Mouse (Mus musculus): Measurements from ENCODE around the gene Gpc1.

Gene Gpc1

DNA sequence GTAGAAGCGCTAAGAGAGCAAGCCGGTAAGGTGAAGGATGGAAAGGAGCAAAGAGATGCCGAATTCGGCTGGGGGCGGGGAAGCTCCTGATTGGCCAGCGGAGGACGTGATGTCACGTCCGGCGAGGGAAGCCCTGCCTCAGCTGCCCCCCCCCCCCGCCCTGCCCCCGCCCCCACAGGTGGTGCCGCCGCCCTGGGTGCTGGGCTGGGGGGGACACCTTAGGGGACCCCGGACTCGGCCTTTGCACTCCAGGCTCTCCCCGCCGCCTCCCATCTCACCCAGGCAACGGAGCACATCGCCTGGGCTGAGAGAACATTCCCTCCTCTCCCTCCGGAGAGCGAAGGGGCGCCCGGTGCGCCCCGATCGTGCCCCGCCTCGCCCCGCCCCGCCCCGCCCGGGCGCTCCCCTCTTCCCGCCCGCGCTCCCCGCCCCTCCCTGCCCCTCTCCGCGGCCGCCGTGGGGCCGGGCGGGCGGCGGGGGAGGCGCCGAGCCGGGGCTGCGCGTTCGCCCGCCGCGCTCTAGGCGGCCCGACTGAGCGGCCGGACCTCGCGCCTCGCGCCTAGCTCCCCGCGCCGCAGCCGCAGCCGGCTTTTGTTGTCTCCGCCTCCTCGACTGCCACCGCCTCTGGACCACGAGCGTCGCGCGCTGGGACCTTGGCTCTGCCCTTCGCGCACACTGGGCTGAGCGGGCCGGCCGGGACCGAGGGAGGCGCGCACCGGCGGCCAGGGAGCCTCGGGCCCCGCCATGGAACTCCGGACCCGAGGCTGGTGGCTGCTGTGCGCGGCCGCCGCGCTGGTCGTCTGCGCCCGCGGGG, at the start of gene Gpc1:
TSS of gene Gpc1 (plus strand) at position 458 of the 814 bp plus-strand sequence.
- peak; percentile 72 for DNase-seq (ENCODE audit: low spot score)

DNA sequence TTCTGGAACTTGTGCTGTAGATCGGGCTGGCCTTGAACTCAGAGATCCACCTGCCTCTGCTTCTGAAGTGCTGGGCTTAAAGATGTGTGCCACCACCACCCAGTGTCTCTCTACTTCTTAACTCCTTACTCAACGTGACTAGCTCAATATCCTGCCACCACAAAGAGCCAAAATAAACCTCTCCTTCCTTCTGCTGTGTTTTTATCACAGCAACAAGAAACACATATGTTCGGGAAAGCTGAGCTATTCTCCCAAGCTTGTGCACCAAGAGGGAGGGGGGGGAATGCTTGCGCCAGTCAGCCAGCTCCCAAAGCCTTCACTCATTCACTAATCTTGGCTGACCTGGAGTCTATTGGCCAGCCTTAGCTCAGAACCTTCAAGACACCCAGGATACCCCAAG, 49.6 kb upstream of the Gpc1 start:
- DNase-seq (ENCODE audit: low spot score) = no peak

DNA sequence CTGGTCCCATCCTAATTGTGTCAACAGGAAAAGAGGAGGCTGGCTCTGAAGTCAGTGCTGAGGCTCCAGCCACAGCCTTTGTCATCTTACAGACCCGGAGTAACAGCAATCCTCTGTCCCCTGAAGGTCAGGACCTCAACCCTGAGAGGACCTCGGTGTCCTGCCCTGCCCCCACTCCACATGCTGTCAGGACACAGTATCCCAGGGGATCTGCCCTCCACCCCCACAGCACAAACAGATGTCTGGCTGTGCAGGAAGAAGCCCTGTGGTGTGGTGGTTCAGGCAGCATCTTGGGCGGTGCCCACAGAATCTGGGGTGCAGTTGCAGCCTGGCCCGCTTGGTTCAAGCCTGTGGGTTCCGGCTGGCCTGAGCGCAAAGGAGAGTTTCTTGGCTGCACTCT, 48.9 kb upstream of the Gpc1 start:
- no peak for DNase-seq (ENCODE audit: low spot score)

DNA sequence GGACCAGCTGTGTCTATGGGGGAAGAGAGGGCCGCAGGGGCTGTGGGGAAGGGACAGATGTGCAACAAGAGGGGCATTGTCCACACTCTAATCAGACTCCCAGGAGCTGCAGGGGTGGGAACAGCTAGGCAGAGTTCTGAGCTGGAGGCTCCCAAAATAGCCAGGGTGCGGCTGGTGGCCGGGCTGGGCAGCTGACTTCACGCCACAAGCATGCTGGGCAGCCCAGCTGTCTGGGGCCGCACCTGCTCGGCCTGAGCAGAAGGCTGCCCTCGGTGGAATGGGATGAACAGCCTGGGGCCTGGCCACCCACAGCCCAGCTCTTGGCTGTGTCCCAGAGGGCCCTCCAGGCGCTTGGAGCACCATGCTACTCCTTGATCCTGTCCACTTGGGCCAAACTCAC, 44.2 kb upstream of the Gpc1 start:
- DNase-seq (ENCODE audit: low spot score) = no peak

DNA sequence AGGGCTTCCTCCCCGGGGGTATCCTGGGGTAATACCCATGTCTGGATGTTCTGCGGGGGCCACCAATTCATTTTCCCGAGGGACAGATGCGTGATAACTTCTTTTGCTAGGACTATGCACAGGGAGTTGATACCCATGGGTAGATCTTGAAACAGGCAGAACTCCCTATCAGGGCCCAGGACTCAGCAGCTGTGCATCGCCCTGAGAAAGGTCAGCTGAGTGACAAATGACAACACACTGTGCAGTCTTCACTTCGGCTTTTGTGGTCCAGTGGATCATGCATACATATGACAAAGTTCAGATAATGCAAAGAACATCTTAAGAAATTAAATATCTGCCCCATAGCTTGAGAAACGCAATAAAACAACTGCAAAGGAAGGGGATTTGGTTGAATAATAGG, 43.4 kb upstream of the Gpc1 start:
- DNase-seq (ENCODE audit: low spot score) = no peak

DNA sequence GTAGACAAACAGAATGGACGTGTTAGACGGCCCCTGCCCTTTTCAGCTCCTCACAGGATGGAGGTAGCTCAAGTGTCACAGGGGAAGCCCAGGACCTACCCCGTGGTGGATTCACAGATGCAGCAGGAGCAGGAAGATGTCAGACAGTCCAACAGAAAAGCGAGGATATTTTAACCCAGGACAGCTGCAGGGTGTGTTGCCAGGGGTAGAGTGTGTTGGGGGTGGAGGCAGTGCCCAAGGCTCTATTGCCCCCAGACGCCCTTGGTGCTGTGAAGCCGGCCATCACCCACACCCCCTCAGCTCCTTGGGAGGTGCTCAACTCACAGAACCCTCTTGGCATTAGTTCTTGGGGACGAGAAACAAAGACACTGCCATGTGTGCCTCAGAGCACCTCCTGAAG, 40.8 kb upstream of the Gpc1 start:
- DNase-seq (ENCODE audit: low spot score) = no peak

DNA sequence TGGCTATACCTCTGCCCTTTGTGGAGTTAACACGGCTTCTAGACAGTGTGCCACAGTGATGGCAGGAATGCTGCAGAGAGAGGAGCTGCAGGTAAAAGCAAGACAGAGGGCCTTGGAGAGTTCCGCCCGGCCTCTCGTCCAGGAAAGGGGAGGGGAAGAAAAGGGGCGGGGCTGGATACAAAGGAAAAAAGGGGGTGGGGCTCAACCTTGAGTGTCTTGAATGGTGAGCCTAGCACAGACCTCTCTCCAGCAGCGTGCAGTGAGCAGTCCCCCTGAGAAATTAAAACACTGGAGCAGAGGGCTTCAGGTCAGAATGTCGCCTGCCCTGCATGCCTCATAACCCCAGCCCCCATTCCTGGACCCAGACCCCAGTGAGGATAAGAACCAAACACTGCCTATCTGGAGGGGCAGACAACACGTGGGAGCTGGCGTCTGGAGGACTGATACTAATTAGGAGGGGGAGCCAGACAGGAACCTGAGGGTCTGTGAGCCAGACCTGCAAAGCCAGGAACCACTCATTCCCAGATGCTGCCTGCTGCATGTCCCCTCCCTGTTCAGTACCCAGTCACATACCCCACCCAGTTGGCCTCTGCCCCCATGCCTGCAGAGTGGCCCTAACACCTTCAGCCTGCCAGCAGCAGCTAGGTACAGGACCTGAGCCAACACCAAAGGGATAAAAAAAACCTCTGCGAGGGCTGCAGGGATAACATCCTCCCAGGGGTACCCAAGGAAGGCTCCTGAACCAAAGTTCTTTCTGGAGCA, 40.2 kb upstream of the Gpc1 start:
- DNase-seq (ENCODE audit: low spot score) = no peak

DNA sequence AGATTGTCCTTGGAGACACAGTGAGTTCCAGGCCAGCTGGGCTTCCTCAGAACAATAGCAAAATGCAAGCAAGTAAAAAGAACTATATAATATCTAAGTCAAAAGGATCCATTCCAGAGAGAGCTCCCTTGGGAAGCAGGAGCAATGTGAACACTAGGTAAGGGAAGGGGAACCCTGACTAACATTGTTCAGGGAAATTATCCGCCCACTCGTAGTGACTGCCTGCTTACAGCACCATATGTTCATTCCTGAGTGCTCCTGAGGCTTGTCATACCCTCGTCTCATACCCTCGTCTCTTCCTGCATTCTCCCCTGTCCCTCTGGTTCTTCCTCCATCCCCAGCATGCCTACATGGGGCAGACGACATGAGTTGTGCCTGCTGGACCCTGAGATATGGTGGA, 37.7 kb upstream of the Gpc1 start:
- no peak for DNase-seq (ENCODE audit: low spot score)

DNA sequence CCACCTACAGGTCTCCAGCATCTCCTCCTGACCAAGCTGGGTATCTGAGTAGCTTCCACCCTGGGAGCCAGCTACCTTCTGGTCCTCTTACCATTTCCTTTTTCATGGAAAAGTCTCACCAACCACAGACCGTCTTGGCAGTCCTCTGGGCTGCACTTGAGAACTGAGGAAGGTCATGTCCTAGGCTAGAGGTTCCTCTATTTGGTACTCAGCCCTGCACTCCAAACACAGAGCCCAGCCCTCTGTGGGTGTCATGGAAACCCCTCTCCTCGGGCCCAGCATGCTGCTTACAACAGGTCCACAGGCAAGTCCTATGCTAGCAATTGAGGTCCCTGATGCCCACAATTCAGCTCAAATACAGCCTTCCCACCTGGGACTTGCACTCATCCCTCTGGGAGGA, 33.0 kb upstream of the Gpc1 start:
- DNase-seq (ENCODE audit: low spot score) = no peak

DNA sequence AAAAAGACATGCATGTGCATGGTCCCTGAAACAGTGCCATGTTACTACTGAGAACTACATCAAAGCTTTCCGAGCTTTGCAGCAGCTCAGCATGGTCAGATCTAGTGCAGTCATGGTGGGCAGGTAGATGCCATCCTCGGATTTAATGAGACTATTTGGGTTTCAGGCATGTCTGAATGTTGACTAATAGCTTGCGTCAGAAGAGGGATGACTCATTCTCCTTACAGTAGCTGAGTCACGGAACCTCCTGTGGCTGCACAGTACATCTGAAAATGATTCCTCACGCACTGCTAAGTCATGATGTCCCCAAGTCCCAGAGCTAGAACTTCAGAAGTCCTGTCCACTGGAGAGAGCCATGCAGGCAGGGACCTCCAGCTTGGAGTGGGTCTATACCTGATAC, 31.8 kb upstream of the Gpc1 start:
- DNase-seq (ENCODE audit: low spot score) = no peak

DNA sequence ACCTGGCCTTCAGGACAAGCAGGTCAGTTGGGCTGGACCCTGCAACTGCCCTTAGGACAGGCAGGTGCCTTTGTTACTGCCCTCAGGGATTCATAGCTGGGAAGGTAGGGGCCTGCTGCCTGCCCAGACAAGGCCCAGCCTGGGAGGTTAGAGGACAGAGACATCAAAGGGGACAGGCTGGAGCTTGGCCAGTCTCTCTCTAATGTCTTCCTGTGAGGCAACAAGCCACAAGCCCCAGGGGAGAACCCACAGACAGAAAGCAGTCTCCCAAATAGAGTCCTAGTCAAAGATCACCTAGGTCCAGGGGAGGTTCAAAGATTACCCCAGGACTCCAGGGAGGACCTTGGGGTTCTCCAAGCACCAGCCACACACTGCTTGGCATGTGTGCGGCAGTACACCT, 29.1 kb upstream of the Gpc1 start:
- DNase-seq (ENCODE audit: low spot score) = no peak

DNA sequence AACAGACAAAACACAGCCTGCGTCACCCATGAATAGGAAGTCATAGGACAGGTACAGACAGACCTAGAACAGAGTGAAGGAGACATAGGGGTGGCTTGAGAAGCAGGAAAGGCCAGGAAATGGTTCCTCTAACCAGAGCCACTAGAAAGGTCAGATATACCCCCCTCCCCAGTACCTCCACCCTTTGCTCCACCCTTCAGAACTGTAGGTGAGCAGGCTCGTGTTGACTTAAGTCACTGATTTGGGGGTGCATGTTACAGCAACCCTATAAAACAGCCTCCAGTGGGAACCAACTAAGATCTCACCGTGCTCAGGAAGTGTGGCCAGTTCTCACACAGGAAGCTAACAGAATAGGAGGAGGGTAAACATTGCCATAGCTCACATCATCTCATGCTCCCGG, 28.1 kb upstream of the Gpc1 start:
- DNase-seq (ENCODE audit: low spot score) = no peak

DNA sequence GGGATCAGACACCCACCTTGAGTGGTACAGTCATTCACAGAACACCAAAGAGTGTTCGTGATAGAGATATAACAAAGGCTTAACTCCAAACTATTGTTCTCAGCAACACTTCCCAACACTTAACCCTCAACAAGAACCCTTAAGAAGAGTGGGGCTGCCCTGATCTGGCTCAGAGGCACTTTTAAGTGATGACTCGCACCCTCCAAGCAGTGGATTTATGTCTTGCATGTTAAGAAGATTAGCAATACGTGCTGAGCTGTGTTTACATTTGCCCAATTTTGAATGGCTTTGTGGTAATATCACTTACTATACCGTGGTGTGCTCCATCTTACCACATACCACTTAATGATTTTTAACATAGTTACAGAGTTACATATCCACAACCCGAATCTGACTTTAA, 26.3 kb upstream of the Gpc1 start:
- no peak for DNase-seq (ENCODE audit: low spot score)

DNA sequence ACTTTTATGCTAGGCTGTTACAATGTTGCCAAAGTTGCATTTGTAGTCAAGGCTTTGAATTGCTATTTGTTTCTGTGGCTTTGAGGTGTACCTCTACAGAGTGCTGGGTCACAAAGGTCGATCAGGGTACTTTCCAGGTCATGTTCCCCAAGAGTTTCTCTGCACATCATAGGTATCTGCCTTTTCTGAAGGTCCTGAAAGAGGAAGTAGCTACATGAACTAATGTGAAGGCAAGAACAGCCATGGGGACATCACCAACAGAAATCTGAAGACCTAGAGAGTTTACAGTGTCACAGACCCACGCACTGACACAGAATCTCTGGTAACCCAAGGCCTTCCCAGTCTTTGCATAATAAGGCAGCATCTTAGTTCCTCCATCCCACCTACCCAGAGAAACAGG, 25.6 kb upstream of the Gpc1 start:
- no peak for DNase-seq (ENCODE audit: low spot score)

DNA sequence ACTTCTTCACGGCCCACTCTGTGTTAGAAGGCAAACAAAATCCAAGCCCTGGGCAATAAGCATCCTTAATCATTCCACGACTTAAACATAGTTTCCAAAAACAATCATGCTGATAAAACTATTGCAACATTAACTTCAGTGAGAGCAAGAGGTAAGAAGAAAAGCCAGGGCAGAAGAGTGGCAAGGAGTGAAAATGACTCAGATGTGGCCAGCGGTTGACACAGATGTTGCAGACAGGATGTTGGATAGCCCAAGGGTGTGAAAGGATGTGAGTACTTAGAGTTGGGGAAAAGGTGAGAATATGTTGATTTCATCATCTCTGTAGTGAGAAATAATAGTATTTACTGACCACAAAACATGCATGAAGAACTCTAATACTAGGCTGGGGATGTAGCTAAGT, 24.7 kb upstream of the Gpc1 start:
- no peak for DNase-seq (ENCODE audit: low spot score)

DNA sequence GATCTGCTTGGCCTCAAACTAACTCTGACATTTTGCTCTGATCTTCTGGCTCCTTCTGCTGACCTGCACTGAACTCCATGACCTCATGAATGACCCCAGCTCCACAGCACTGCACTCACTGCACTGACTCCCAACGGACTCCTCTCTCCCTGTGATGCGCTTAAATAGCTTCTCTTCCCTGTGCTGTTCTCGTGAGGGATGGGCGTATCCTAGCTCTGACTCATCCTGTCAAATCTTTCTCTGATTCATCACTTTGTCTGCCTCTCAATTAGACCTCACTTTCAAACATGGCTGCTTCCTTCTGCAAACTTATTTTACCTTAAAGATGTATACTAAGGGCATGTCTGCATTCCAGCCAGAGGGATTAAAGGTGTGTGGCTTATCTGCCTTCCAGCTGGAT, 21.8 kb upstream of the Gpc1 start:
- no peak for DNase-seq (ENCODE audit: low spot score)

DNA sequence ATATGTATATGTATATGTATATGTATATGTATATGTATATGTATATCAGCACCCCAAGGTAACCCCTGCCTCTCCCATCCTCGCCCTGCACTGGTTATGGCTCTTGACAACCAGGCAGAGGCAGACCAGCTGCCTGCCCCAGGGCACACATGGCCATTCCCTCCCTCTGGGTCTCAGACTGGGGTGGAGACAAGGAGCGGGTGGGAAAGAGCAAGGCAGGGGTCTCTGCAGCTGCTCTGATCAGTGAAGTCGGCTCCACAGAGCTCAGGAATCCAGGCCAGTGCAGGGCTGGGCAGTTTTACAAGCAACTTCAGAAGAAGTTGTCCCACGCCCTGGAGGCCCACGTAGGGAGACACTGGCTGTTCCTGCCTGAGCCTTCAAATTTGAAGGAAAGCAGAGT, 17.1 kb upstream of the Gpc1 start:
- DNase-seq (ENCODE audit: low spot score) = no peak

DNA sequence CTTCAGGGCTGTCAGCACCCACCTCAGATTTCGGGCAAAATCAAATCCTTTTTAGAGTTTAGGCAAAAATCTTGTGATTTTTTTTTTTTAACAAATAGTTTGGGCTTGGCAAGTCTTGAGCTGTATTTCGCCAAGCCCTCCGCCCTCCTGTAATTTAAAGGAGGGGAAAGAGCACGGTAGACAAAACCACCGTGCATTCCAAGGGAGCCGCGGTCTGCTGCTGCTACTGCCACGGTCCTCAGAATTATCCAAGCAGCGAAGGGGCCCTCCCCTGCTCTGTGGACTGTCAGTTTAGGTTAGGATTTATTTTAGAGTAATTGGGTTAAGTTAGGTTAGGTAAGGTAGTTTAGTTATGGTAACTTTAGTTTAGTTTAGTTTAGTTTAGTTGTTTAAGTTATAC, 16.3 kb upstream of the Gpc1 start:
- DNase-seq (ENCODE audit: low spot score) = no peak

DNA sequence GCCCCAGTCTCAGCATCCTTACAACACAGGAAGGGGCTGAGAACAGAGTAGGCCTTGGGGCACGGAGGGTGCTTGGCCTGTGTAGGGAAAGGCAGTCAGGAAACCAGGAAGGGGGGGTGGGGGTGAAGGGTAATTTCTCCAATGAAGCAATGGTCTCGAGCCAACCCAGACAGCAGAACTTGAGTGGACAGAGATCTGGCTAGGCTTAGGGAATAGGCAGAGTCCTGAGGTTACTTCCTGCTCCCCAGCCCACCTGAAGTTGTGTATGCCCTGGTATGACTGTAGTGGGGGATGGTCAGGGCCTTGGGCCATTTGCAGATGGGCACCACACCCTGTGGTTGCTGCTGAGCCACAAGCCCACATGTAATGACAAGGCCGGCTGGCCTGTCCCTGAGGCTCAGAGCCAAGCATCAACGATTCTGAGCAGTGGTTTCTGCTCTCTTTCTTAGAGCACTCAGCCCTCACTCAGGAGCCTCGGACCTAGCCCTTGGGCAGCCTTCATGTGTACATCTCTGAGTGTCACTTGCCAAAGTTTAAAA, 15.6 kb upstream of the Gpc1 start:
- no peak for DNase-seq (ENCODE audit: low spot score)

DNA sequence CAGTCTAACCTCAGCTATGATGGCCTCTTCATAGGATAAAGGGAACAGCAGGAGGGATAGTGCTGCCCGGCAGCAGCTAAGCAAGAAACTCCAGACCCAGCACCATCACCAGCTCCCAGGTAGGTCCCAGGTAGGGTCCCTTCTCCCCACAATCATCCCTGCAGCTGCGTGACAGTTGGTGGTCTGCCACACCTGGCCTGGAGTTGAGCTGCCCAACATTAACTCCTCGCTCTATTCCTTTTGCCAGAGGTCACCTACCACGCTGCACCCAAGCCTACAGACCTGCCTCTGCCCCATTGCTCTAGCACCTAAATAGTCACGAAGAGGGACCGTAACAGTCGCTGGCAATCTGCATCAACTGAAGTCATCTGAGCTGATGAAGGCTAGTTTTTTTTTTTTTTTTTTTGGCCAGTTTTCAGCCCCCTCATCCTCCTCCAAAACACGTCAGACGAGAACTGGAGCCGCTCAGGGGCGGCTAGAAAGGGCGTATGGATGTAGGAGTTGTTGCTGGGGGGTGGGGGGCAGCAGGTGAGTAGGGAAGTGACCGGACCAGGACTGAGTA, 738 bp upstream of the Gpc1 start:
- no peak for DNase-seq (ENCODE audit: low spot score)

DNA sequence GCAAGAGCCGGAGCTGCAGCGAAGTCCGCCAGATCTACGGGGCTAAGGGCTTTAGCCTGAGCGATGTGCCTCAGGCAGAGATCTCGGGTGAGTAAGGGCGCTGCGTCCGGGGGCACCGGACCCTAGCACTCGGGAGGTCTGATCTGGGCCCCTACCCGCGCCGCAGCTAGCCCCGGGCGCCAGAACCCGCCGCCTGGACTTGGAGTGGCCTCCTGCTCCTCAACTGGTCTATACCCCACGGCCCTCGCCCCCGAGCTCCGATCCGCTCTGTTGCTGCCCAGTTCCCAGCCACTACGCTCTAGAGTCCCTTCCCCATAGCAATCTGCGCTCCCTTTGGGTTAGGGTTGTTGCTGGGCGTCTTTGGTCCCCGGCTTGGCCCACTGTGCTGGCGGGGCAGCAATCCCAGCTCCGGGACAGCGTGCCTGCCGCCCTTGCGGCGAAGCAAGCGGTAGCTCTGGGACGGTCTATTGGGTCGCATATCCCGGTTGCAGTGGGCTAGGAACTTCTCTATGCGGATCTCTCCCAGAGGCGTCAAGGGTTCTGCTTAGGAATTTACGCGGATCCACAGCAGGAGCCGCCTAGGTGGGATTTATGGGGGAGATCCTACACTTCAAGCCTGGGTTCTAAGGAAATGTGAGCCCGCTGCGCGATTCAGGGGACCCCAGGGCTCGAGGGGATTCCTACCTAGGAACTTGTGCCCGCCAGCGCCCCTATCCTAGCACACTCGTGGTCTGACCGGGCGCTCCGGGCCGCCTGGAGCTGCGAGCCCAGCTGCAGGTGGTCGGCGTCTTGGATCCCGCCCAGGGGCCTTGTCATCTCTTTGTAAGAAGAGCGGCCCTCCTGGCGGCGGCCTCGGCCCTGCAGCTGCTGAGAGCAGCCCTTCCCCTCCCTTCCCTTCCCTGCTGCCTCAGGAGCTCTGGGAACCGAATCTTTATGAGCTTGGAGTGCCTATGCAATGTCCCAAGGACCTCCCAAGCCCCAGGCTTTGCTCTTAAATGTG, 866 bp downstream of the Gpc1 start:
- DNase-seq (ENCODE audit: low spot score) = peak; percentile 56
